Mouse (Mus musculus): ENCODE data around the gene Fkbp10.

Gene Fkbp10

GRCm38 (mm10) chr11:100413541-100413940 is 2.0 kb upstream of the Fkbp10 start:
- DNase-seq, result no peak

GRCm38 (mm10) chr11:100414021-100414913 is 1.2 kb upstream of the Fkbp10 start, which contains the start of gene P3h4:
TSS of gene P3h4 (minus strand) at chr11:100414836.
- DNase-seq, result peak; percentile 81 to 90

GRCm38 (mm10) chr11:100421537-100421936 is 6.0 kb downstream of the Fkbp10 start:
- DNase-seq, result no peak

- DNase-seq, result no peak
Observed at GRCm38 (mm10) chr11:100423836-100424235, 8.3 kb downstream of the Fkbp10 start.

GRCm38 (mm10) chr11:100425851-100426250 is 10.4 kb downstream of the Fkbp10 start:
- peak; percentile 75 to 88 for DNase-seq

GRCm38 (mm10) chr11:100426820-100427219 is 11.3 kb downstream of the Fkbp10 start:
- DNase-seq, result no peak

GRCm38 (mm10) chr11:100428612-100429199 is 13.2 kb downstream of the Fkbp10 start:
- DNase-seq, result peak; percentile 25 to 29

- no peak for DNase-seq
Observed at GRCm38 (mm10) chr11:100430052-100430451, 14.6 kb downstream of the Fkbp10 start.

- no peak for DNase-seq
Observed at GRCm38 (mm10) chr11:100432002-100432401, 16.5 kb downstream of the Fkbp10 start.

- no peak for DNase-seq
Observed at GRCm38 (mm10) chr11:100435678-100436246, 20.3 kb downstream of the Fkbp10 start.

- DNase-seq, result peak in 1 of 2 experiments; percentile 35
Observed at GRCm38 (mm10) chr11:100437901-100438300, 22.4 kb downstream of the Fkbp10 start.

- peak; percentile 84 to 90 for DNase-seq
Observed at GRCm38 (mm10) chr11:100440691-100441522, 25.4 kb downstream of the Fkbp10 start.

GRCm38 (mm10) chr11:100441797-100442196 is 26.3 kb downstream of the Fkbp10 start, which contains the start of the genes Nt5c3b and Klhl10:
TSS of gene Nt5c3b (minus strand) at chr11:100441808.
TSS of gene Klhl10 (plus strand) at chr11:100441917.
- no peak for DNase-seq

GRCm38 (mm10) chr11:100442625-100443024 is 27.1 kb downstream of the Fkbp10 start:
- DNase-seq, result peak; percentile 51 to 62

- DNase-seq, result no peak
Observed at GRCm38 (mm10) chr11:100457247-100457646, 41.8 kb downstream of the Fkbp10 start.

GRCm38 (mm10) chr11:100457711-100458110 is 42.2 kb downstream of the Fkbp10 start:
- DNase-seq, result no peak

GRCm38 (mm10) chr11:100462699-100463098 is 47.2 kb downstream of the Fkbp10 start:
- DNase-seq, result no peak

GRCm38 (mm10) chr11:100465229-100465792 is 49.8 kb downstream of the Fkbp10 start:
- no peak for DNase-seq

GRCm38 (mm10) chr11:100465833-100466232 is 50.3 kb downstream of the Fkbp10 start:
- no peak for DNase-seq

- no peak for DNase-seq
Observed at GRCm38 (mm10) chr11:100471352-100472196, 56.1 kb downstream of the Fkbp10 start.

Data from kidney, postnatal 36 days (tissue).